Mouse (Mus musculus) bone marrow macrophage, adult 2 months (primary cell): ENCODE results near the gene Gm10944.

Experiments
- CTCF ChIP-seq: IDR thresholded peaks from 2 replicates; pipeline ENCODE4 v1.5.1; 2012; ENCODE audit warnings: low read depth, mild to moderate bottlenecking, low read length, moderate library complexity
- POLR2A ChIP-seq: IDR thresholded peaks from 2 replicates; pipeline ENCODE4 v1.6.1; 2012; ENCODE audit warnings: mild to moderate bottlenecking, low read depth, low read length, borderline replicate concordance

DNA sequence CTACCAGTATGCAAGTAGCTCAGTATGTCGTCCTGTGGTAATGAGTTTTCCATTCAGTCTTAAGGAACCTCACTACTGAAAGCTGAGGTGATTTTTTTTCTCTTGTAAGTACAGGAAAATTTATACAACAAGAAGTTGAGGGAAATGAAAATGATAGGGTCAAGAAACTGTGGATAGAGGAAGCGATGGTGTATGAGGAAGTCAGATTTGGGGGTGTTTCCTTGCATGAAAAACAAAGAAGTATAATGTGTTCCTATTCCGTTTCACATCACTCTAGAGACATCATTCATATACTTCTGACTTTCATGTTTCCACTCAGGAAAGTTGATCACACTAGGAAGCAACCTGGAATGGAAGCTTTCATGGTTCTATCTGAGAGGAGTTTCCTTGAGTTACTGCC is 21.2 kb upstream of the Gm10944 start:
- no peak for TF ChIP-seq CTCF
- no peak for TF ChIP-seq POLR2A
